Mouse (Mus musculus) heart, adult 2 months (tissue): ENCODE measurements around the gene Itpr2.

ENCODE experiments used
- CTCF ChIP-seq: fragments of 200-600 bp; IDR thresholded peaks from 2 replicates; pipeline ENCODE4 v1.8.1; 2022; ENCODE audit warnings: antibody characterized with exemption, mild to moderate bottlenecking, moderate library complexity
- EP300 ChIP-seq: fragments of 200-500 bp; IDR thresholded peaks from 2 replicates; pipeline ENCODE4 v1.6.1; 2011; ENCODE audit warnings: low read depth, low read length, control low read depth; ENCODE audit not compliant: insufficient read depth
- POLR2A ChIP-seq: fragments of 200-500 bp; IDR thresholded peaks from 2 replicates; pipeline ENCODE4 v1.6.1; 2011; ENCODE audit warnings: mild to moderate bottlenecking, low read depth, low read length, control low read depth; ENCODE audit not compliant: insufficient read depth

- 0 out of 2 replicates have a peak, but pooled peaks have one; percentile 6 for TF ChIP-seq POLR2A
- TF ChIP-seq CTCF: no peak
- peak; percentile 63; the same call in 1 of the 2 replicates for TF ChIP-seq EP300
Measured at GRCm38 (mm10) chr6:146473216-146473955, 28.6 kb downstream of the Itpr2 start.
